Mouse (Mus musculus) liver, postnatal 0 days (tissue): ENCODE data around the gene Smg9.

ENCODE experiments used
- CTCF ChIP-seq: sonication (generic); IDR thresholded peaks from 2 replicates; pipeline ENCODE4 v1.5.1; 2016; ENCODE audit warnings: antibody characterized with exemption, low read depth
- EP300 ChIP-seq: IDR thresholded peaks from 2 replicates; pipeline ENCODE4 v1.6.1; 2016; ENCODE audit warnings: antibody characterized with exemption, low read depth, mild to moderate bottlenecking

DNA sequence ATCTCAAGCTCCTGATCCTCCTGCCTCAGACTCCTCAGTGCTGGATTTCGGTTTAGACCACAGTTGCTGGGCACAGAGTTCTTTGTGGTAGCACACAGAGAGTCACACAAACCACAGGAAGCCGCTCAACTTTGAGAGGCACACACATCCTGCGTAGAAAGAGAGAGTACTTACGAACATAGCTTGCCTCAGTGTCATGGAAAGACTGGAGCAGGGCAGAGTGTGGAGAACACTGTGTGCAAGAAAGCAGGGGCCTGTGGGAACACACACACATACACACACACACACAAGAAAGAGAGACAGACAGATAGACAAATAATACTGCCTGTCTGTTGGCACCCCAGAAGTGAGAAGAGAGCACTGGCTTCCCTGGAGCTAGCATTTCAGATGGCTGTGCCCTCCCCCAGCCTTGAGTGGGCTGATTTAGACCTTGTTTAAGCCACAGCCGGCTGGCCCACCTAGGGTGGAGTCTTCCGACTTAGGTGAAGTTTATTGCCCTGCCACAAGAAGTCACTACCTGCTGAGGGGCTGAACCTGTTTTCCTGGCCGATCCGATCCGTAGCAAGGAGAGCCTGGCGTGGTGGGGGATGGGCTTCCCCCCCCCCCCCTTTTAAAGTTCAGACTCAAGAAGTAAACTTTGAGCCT lies 58.4 kb downstream of the Smg9 start:
- no peak for TF ChIP-seq CTCF
- TF ChIP-seq EP300, result peak; percentile 58
